Mouse (Mus musculus) liver, embryonic 14.5 days (tissue): ENCODE measurements at regions not wholly inside any gene's neighbourhood (a gene's known extent, or its start where the extent isn't known, plus 50 kb on each side); places are given as distances from the start of the nearest gene placed in this dataset.

ENCODE experiments used
- CTCF ChIP-seq: IDR thresholded peaks from 2 replicates; pipeline ENCODE4 v1.5.1; 2016; ENCODE audit warnings: antibody characterized with exemption, low read depth, control low read depth
- EP300 ChIP-seq: IDR thresholded peaks from 2 replicates; pipeline ENCODE4 v1.6.1; 2016; ENCODE audit warnings: antibody characterized with exemption, low read depth

DNA sequence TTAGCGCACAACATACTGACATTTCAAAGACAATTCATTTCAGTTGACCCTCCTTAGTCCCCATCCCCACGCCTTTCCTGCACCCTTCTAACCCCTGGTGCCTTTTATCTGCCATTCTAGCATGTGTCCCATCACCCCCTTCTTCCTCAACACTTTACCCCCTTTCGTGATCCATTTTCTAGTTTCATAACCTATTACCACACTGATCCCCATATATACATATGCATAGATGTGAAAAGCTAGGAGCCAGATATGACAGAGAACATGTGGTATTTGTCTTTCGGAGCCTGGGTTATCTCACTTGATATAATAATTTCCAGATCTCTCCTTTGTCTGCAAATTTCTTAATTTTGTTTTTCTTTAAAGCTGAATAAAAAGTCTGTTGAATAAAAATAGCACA lies 154.9 kb downstream of the Tm2d1 start:
- TF ChIP-seq CTCF = no peak
- no peak for TF ChIP-seq EP300
